11 mouse cellular contexts compared by ENCODE assay signal in the genomic region with DNA sequence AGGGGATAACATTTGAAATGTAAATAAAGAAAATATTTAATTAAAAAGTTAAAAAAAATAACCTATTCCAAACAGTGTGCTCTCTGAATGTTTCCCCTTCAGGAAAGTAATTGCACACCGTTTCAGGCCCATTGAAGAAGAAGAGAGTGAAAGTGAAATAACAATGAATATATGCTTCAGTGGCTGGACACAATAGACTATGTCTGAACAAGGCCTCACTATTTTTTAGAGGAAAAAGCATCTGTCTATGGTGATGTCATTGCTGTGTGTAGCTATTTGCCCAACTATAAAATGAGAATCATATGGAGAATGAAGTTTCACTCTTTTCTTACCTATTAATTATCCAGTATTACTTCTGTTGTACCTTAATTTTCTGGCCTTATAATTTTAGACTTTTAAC.
"Had no signal": no experiment of that assay in that cellular context is flagged by ENCODE, and none has a peak within 500 bp of the region (broad histone marks: within the 10 kb centered on the region; RNA-seq: fewer than 3 reads in every experiment).

No protein-coding gene starts in this region.

- DNase-seq: kidney, postnatal 14 days; left cerebral cortex, postnatal 4 days; lung, adult 18-20 months; midbrain, embryonic 14.5 days; thymus, adult 18-20 months; thymus, postnatal 14 days had no signal

- H3K9ac ChIP-seq: kidney, embryonic 15.5 days; limb, embryonic 13.5 days; liver, embryonic 14.5 days; neural tube, embryonic 12.5 days had no signal

- H3K4me2 ChIP-seq: kidney, embryonic 15.5 days; limb, embryonic 13.5 days; neural tube, embryonic 12.5 days had no signal

- H3K27ac ChIP-seq: kidney, embryonic 15.5 days; limb, embryonic 13.5 days; liver, embryonic 14.5 days; neural tube, embryonic 12.5 days had no signal

- H3K4me3 ChIP-seq: kidney, embryonic 15.5 days; limb, embryonic 13.5 days; myocyte; neural tube, embryonic 12.5 days had no signal

- H3K9me3 ChIP-seq: kidney, embryonic 15.5 days; limb, embryonic 13.5 days; neural tube, embryonic 12.5 days had no signal

- H3K36me3 ChIP-seq: kidney, embryonic 15.5 days; limb, embryonic 13.5 days; neural tube, embryonic 12.5 days had no signal

- H3K4me1 ChIP-seq: kidney, embryonic 15.5 days; limb, embryonic 13.5 days; neural tube, embryonic 12.5 days had no signal

- H3K27me3 ChIP-seq: kidney, embryonic 15.5 days; limb, embryonic 13.5 days; neural tube, embryonic 12.5 days had no signal
